Mouse (Mus musculus) small intestine, adult 2 months (tissue): Measurements from ENCODE around the gene Nlrc3.

Experiments used
- CTCF ChIP-seq: fragments of 200-500 bp; IDR thresholded peaks from 2 replicates; pipeline ENCODE4 v1.5.1; 2012; ENCODE audit warnings: low read depth, mild to moderate bottlenecking, control low read depth, inconsistent platforms, low read length, moderate library complexity, mixed read lengths; ENCODE audit not compliant: insufficient replicate concordance, insufficient read length; ENCODE audit errors: extremely low read depth
- POLR2A ChIP-seq: fragments of 200-500 bp; IDR thresholded peaks from 2 replicates; pipeline ENCODE4 v1.6.1; 2012; ENCODE audit warnings: low read depth, mild to moderate bottlenecking, control low read depth, inconsistent platforms, low read length, moderate library complexity

DNA sequence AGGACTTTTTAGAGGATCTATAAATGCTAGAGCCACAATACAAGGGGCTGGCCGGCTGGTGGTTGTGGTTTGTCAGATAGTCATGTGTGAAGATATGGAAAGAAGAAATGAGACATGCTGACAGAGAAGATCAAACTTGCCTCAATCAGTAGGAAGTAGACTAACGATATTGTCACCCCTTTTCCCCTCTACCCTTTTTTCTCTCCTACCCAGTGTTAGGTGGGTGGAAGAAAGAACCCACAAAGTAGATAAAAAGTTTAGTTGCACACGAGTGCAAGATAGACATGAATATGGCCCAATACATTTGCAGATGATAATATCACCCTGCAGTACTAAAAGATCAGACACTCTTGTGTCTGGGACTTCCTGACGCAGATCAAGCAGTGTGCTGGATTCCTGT is 12.0 kb upstream of the Nlrc3 start:
- TF ChIP-seq CTCF (no peak), POLR2A (no peak)
